Mouse (Mus musculus) midbrain, embryonic 16.5 days (tissue): Measurements from ENCODE around the gene Gm49486. TPM values are rescaled to one million over a fixed set of nuclear protein-coding genes. Genes with fewer than 3 reads are reported as not detected.

Experiments
- ATAC-seq: fragments of 200-750 bp; cut with Nextera tagmentation; 2 replicates; pipeline ENCODE4 v1.8.0; 2017; ENCODE audit warnings: moderate TSS enrichment
- H3K27ac ChIP-seq: fragments of 300-500 bp; sonication (generic); 2 replicates; pipeline ENCODE4 v1.5.1; 2014; ENCODE audit warnings: mild to moderate bottlenecking, low read length, mixed read lengths
- H3K27me3 ChIP-seq: fragments of 300-500 bp; sonication (generic); 2 replicates; pipeline ENCODE4 v1.6.1; 2014; ENCODE audit warnings: low read depth, low read length, mixed read lengths; ENCODE audit not compliant: control insufficient read depth, insufficient read depth
- H3K36me3 ChIP-seq: fragments of 300-500 bp; sonication (generic); 2 replicates; pipeline ENCODE4 v1.6.1; 2014; ENCODE audit warnings: mild to moderate bottlenecking, low read length, moderate library complexity, mixed read lengths; ENCODE audit not compliant: control insufficient read depth, insufficient read depth
- H3K4me1 ChIP-seq: fragments of 300-500 bp; sonication (generic); 2 replicates; pipeline ENCODE4 v1.6.1; 2014; ENCODE audit warnings: mild to moderate bottlenecking, low read length, mixed read lengths; ENCODE audit not compliant: control insufficient read depth, insufficient read depth
- H3K4me2 ChIP-seq: fragments of 300-500 bp; sonication (generic); 2 replicates; pipeline ENCODE4 v1.6.1; 2014; ENCODE audit warnings: mild to moderate bottlenecking, low read length, mixed read lengths
- H3K4me3 ChIP-seq: fragments of 300-500 bp; sonication (generic); 2 replicates; pipeline ENCODE4 v1.5.1; 2014; ENCODE audit warnings: low read depth, mild to moderate bottlenecking, low read length, moderate library complexity, mixed read lengths
- H3K9ac ChIP-seq: fragments of 300-500 bp; sonication (generic); 2 replicates; pipeline ENCODE4 v1.6.1; 2014; ENCODE audit warnings: low read depth, low read length, mixed read lengths
- H3K9me3 ChIP-seq: fragments of 300-500 bp; sonication (generic); replicated peaks from 2 replicates; pipeline ENCODE4 v1.6.1; 2014; ENCODE audit warnings: mild to moderate bottlenecking, low read length, mixed read lengths; ENCODE audit not compliant: control insufficient read depth, poor library complexity, severe bottlenecking
- WGBS: fragments of 180-500 bp; shearing (Covaris S2); extraction: QIAGEN DNeasy Blood & Tissue Kit; methylation state at CpG from one replicate; pipeline ENCODE4 v1.1.7; 2014; 5-methylcytosine and 5-hydroxymethylcytosine counted together
- polyA plus RNA-seq: library from polyadenylated mRNA; unstranded; fragments of >200 nt; fragmentation: Nextera tagmentation; extraction: Ambion mirVana; gene quantifications from 2 replicates; pipeline ENCODE4 v1.2.1, GENCODE M21; 2015

Gene Gm49486
- 0.47 and 1.3 TPM in 2 replicates for polyA plus RNA-seq

- peak within 1 kb of the TSS; percentile 86 for H3K4me2 ChIP-seq
- peak; percentile 93 for ATAC-seq
- H3K4me1 ChIP-seq = peaks cover 17% of the 10 kb centered on the region
- no peaks in the 10 kb centered on the region for H3K27me3 ChIP-seq
- 0 out of 2 replicates have a peak, but pooled peaks cover 8% of the 10 kb centered on the region for H3K36me3 ChIP-seq
- H3K4me3 ChIP-seq = peak within 1 kb of the TSS; percentile 64
- H3K9ac ChIP-seq = peak within 1 kb of the TSS; percentile 91
- H3K9me3 ChIP-seq = no peaks in the 10 kb centered on the region
- H3K27ac ChIP-seq = peak within 1 kb of the TSS; percentile 97
- 2% methylated on average over 51 of the region's 51 CpGs for WGBS
These were observed at the start of gene Gm49486, which contains the start of gene Pick1 for GRCm38 (mm10) chr15:79229058-79229821. Gm49486 (plus strand) TSS chr15:79229391. Pick1 (plus strand) TSS chr15:79229173.

GRCm38 (mm10) chr15:79185213-79185612 is 44.0 kb upstream of the Gm49486 start:
- Histone ChIP-seq H3K27me3 (no peaks in the 10 kb centered on the region), H3K4me2 (no peak overlapping the region), H3K4me1 (no peaks in the 10 kb centered on the region), H3K36me3 (no peaks in the 10 kb centered on the region), H3K9me3 (no peaks in the 10 kb centered on the region), H3K4me3 (no peak overlapping the region), H3K27ac (no peak overlapping the region), H3K9ac (no peak overlapping the region)
- no peak for ATAC-seq
- WGBS = 86% methylated on average over 10 of the region's 10 CpGs

GRCm38 (mm10) chr15:79187819-79188218 is 41.4 kb upstream of the Gm49486 start:
- ATAC-seq = no peak
- H3K36me3 ChIP-seq = no peaks in the 10 kb centered on the region
- no peak overlapping the region for H3K4me3 ChIP-seq
- H3K27me3 ChIP-seq = no peaks in the 10 kb centered on the region
- WGBS = 96% methylated on average over 8 of the region's 8 CpGs
- H3K27ac ChIP-seq = no peak overlapping the region
- no peaks in the 10 kb centered on the region for H3K9me3 ChIP-seq
- H3K9ac ChIP-seq = no peak overlapping the region
- 0 out of 2 replicates have a peak, but pooled peaks cover 1% of the 10 kb centered on the region for H3K4me1 ChIP-seq
- H3K4me2 ChIP-seq = no peak overlapping the region

GRCm38 (mm10) chr15:79191426-79191825 is 37.8 kb upstream of the Gm49486 start:
- Histone ChIP-seq H3K4me2 (no peak overlapping the region), H3K27me3 (no peaks in the 10 kb centered on the region), H3K36me3 (no peaks in the 10 kb centered on the region), H3K9ac (no peak overlapping the region), H3K9me3 (no peaks in the 10 kb centered on the region), H3K4me3 (no peak overlapping the region), H3K4me1 (peaks cover 14% of the 10 kb centered on the region), H3K27ac (no peak overlapping the region)
- 99% methylated on average over 2 of the region's 2 CpGs for WGBS
- no peak for ATAC-seq

GRCm38 (mm10) chr15:79192450-79192849 is 36.7 kb upstream of the Gm49486 start:
- Histone ChIP-seq H3K4me3 (no peak overlapping the region), H3K9ac (no peak overlapping the region), H3K4me2 (no peak overlapping the region; the same call in 1 of the 2 replicates), H3K9me3 (no peaks in the 10 kb centered on the region), H3K36me3 (no peaks in the 10 kb centered on the region), H3K4me1 (peaks cover 14% of the 10 kb centered on the region), H3K27me3 (no peaks in the 10 kb centered on the region), H3K27ac (peak overlapping the region; percentile 82)
- ATAC-seq = 0 out of 2 replicates have a peak, but pooled peaks have one; percentile 27
- WGBS = 58% methylated on average over 6 of the region's 6 CpGs

- Histone ChIP-seq H3K4me3 (no peak overlapping the region), H3K4me1 (peaks cover 14% of the 10 kb centered on the region), H3K36me3 (no peaks in the 10 kb centered on the region), H3K4me2 (peak overlapping the region; percentile 35), H3K27me3 (no peaks in the 10 kb centered on the region), H3K27ac (peak overlapping the region; percentile 82), H3K9ac (peak overlapping the region; percentile 63), H3K9me3 (no peaks in the 10 kb centered on the region)
- 11% methylated on average over 25 of the region's 27 CpGs for WGBS
- peak; percentile 83 for ATAC-seq
These were observed 36.0 kb upstream of the Gm49486 start for GRCm38 (mm10) chr15:79192885-79193845.

- no peak for ATAC-seq
- H3K36me3 ChIP-seq = no peaks in the 10 kb centered on the region
- H3K4me3 ChIP-seq = no peak overlapping the region
- no peaks in the 10 kb centered on the region for H3K9me3 ChIP-seq
- no peaks in the 10 kb centered on the region for H3K27me3 ChIP-seq
- H3K4me1 ChIP-seq = peaks cover 14% of the 10 kb centered on the region
- no peak overlapping the region for H3K4me2 ChIP-seq
- WGBS = 86% methylated on average over 9 of the region's 9 CpGs
- H3K27ac ChIP-seq = peak overlapping the region; percentile 82
- H3K9ac ChIP-seq = peak overlapping the region; percentile 63; the same call in 1 of the 2 replicates
These were observed 35.1 kb upstream of the Gm49486 start for GRCm38 (mm10) chr15:79194048-79194447.

GRCm38 (mm10) chr15:79194946-79195345 is 34.2 kb upstream of the Gm49486 start:
- H3K27me3 ChIP-seq = no peaks in the 10 kb centered on the region
- H3K9me3 ChIP-seq = no peaks in the 10 kb centered on the region
- H3K4me1 ChIP-seq = peaks cover 14% of the 10 kb centered on the region
- H3K27ac ChIP-seq = no peak overlapping the region
- 85% methylated on average over 2 of the region's 2 CpGs for WGBS
- no peak overlapping the region for H3K9ac ChIP-seq
- no peaks in the 10 kb centered on the region for H3K36me3 ChIP-seq
- H3K4me2 ChIP-seq = no peak overlapping the region
- no peak overlapping the region for H3K4me3 ChIP-seq
- ATAC-seq = no peak
